Mouse (Mus musculus): ENCODE data around the gene Olfr749. TPM values are rescaled to one million over a fixed set of nuclear protein-coding genes. Genes with fewer than 3 reads are reported as not detected.
"Not testable (repeated sequence)": the region's sequence is repeated elsewhere in the genome, so short reads cannot be mapped to it uniquely, and the experiment has no call there.

The Olfr749 gene
- polyA plus RNA-seq (2015; fragmentation: Nextera tagmentation; extraction: Ambion mirVana), result not detected in 2 replicates

DNA sequence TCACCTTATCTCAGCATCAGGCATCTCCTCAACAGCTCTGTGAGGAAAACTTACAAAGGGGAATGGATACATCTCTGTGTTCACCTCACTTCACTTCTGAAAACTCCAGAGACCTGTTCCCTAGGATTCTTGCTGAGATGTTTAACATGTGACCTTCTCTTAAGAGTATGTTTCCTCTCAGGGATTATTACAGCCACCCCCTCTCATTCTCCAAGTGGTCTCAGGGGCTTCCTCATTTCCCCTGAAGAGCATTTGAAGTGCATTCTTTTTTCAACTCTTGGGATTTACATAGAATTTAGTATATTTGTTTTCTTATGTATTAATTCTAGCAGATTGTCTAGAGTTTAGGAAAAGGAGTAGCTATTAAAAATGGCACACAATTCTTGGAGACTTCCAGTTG, at the start of gene Olfr749:
Gene Olfr749 (minus strand): TSS at position 101 of the 400 bp plus-strand sequence.
- Histone ChIP-seq H3K9me3 (no peaks in the 10 kb centered on the region), H3K27me3 (no peaks in the 10 kb centered on the region), H3K27ac (replicated peaks) (no peak within 1 kb of the TSS), H3K4me3 (no peak within 1 kb of the TSS), H3K9ac (no peak within 1 kb of the TSS), H3K4me2 (no peak within 1 kb of the TSS), H3K4me1 (replicated peaks) (no peaks in the 10 kb centered on the region), H3K36me3 (no peaks in the 10 kb centered on the region)
- no peak for ATAC-seq (ENCODE audit: low read depth)

GRCm38 (mm10) chr14:50788157-50788556, 43.3 kb upstream of the Olfr749 start:
- Histone ChIP-seq H3K4me3 (no peak overlapping the region), H3K4me1 (replicated peaks) (peaks cover 13% of the 10 kb centered on the region), H3K36me3 (no peaks in the 10 kb centered on the region), H3K9me3 (no peaks in the 10 kb centered on the region), H3K27ac (replicated peaks) (no peak overlapping the region), H3K4me2 (no peak overlapping the region), H3K27me3 (no peaks in the 10 kb centered on the region), H3K9ac (no peak overlapping the region)
- WGBS, result 13% methylated on average over 2 of the region's 2 CpGs
- no peak for ATAC-seq (ENCODE audit: low read depth)

DNA sequence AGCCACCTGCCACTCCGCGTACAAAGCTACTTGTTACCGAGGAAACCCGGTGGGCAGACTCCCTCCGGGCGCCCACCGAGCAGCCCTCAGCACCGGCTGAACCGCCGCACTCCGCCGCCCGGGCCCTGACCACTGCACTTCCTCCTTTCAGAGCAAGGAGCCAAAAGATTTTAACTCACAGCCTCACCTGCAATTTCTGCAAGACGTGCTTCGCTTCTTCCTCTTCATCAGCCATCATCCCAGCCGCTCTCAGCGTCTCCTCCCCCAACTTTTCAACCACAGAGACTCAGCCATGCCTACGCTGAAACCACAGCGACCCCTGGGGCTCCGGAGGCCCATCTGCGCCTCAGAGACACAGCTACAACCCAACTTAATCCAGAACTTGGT, 40.4 kb upstream of the Olfr749 start, which contains the start of gene Ttc5:
Gene Ttc5 (minus strand): TSS at position 269 of the 387 bp plus-strand sequence.
- Histone ChIP-seq H3K4me3 (peak within 1 kb of the TSS; percentile 81), H3K9me3 (0 out of 2 replicates have a peak, but pooled peaks cover 4% of the 10 kb centered on the region), H3K4me1 (replicated peaks) (peaks cover 16% of the 10 kb centered on the region), H3K4me2 (peak within 1 kb of the TSS; percentile 61), H3K9ac (peak within 1 kb of the TSS; percentile 82), H3K36me3 (peaks cover 23% of the 10 kb centered on the region), H3K27ac (replicated peaks) (peak within 1 kb of the TSS; percentile 81), H3K27me3 (no peaks in the 10 kb centered on the region)
- under 1% methylated on average over 21 of the region's 21 CpGs for WGBS
- peak; percentile 95 for ATAC-seq (ENCODE audit: low read depth)

DNA sequence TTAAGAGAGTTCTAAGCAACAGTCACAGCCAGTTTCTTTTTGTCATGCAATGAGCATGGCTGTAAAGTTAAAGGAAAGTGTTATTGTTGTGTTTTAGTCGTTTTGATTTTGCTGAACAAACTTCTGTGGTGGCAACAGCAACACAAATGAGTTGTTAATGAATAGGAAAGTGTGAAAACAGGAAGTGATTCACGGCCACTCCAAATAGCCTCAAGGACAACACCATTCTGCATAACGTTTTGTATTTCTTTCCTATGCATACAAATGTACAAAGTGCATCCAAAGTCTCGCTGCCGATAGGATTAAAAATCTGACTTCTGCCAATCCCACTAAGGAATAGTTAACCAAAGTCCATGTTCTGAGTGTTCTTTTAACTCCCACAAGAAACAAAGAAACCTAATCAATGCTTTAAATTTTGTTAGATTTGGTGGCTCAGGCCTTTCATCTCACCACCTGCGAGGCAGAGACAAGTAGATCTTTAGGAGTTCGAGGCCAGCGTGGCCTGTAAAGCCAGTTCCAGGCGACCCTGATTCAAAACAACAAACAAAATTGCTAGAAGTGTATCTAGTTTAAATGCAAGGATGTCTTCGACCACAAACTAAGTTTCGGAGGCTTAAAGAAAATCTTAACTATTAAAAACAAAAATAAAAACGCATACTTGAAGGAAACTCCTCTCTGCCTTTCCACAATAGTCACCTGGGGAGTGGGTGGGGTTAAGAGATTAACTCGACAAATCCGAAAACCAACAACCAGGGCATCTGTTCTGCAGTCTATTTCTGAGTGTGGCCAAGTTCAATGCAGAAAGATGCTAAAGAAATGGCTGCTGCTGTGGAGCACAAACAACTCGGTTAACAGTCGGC, 39.7 kb upstream of the Olfr749 start:
- Histone ChIP-seq H3K4me1 (replicated peaks) (peaks cover 16% of the 10 kb centered on the region), H3K4me2 (peak overlapping the region; percentile 61), H3K9ac (peak overlapping the region; percentile 82), H3K4me3 (peak overlapping the region; percentile 81), H3K27ac (replicated peaks) (peak overlapping the region; percentile 81), H3K27me3 (no peaks in the 10 kb centered on the region), H3K36me3 (peaks cover 29% of the 10 kb centered on the region), H3K9me3 (0 out of 2 replicates have a peak, but pooled peaks cover 4% of the 10 kb centered on the region)
- 30% methylated on average over 15 of the region's 16 CpGs for WGBS
- no peak for ATAC-seq (ENCODE audit: low read depth)

DNA sequence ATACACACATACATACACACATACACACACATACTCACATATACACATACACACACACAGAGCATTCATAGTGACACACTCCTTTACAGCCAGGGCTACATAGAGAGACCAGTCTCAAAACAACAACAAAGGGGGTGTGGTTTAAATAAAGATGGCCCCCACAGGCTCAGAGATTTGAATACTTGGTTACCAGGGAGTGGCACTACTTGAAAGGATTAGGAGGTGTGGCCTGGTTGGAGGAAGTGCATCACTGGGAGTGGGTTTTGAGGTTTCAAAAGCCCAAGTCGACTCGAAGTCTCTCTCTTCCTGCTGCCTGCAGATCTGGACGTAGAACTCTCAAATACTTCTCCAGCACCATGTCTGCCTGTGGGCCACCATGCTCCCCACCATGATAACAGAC, 37.3 kb upstream of the Olfr749 start:
- Histone ChIP-seq H3K27ac (replicated peaks) (no peak overlapping the region), H3K36me3 (peaks cover 45% of the 10 kb centered on the region), H3K4me1 (replicated peaks) (peaks cover 16% of the 10 kb centered on the region), H3K4me3 (no peak overlapping the region), H3K4me2 (no peak overlapping the region), H3K27me3 (no peaks in the 10 kb centered on the region), H3K9ac (no peak overlapping the region), H3K9me3 (0 out of 2 replicates have a peak, but pooled peaks cover 4% of the 10 kb centered on the region)
- ATAC-seq (ENCODE audit: low read depth), result no peak
- 97% methylated on average over 3 of the region's 3 CpGs for WGBS

DNA sequence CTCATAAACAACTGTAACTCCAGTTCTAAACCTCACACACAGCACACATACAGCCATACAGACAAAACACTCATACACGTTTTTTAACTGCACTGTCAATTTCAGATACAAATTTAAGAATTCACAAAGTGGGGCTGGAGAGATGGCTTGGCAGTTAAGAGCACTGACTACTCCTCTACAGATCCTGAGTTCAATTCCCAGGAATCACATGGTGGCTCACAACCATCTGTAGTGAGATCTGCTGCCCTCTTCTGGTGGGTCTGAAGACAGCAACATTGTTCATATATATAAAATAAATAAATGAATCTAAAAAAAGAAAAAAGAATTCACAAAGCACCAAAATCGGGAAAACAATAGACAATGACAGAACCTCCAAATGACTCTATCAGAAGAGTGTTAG, 26.4 kb upstream of the Olfr749 start:
- Histone ChIP-seq H3K4me3 (no peak overlapping the region), H3K36me3 (peaks cover 96% of the 10 kb centered on the region), H3K27me3 (no peaks in the 10 kb centered on the region), H3K9me3 (no peaks in the 10 kb centered on the region), H3K27ac (replicated peaks) (no peak overlapping the region), H3K4me2 (no peak overlapping the region), H3K9ac (no peak overlapping the region), H3K4me1 (replicated peaks) (no peaks in the 10 kb centered on the region)
- ATAC-seq (ENCODE audit: low read depth), result no peak
- WGBS, result 87% methylated on average over 2 of the region's 2 CpGs

DNA sequence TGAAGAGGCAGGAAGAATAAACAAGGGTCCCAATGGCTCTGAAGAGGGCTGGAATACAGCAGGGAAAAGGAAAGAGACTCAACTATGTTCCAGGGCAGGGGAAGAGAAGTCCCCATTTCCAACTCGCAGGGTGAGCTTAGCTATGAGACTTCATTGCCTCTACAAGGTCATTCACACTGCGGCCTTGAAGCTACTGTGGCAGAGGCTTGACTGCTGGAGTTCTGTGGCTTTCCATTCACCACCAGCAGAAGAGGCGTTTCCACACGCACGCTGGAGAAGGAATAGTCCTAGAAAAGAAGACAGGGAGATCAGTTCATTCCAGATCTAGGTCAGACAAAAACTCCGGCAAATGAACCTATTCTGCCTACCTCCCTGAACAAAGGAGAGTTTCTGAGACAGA, 20.8 kb upstream of the Olfr749 start:
- H3K27ac ChIP-seq (replicated peaks), result no peak overlapping the region
- no peaks in the 10 kb centered on the region for H3K27me3 ChIP-seq
- H3K4me1 ChIP-seq (replicated peaks), result no peaks in the 10 kb centered on the region
- H3K4me3 ChIP-seq, result no peak overlapping the region
- no peak overlapping the region for H3K9ac ChIP-seq
- no peak for ATAC-seq (ENCODE audit: low read depth)
- H3K36me3 ChIP-seq, result peaks cover 75% of the 10 kb centered on the region
- H3K4me2 ChIP-seq, result no peak overlapping the region
- 91% methylated on average over 6 of the region's 6 CpGs for WGBS
- no peaks in the 10 kb centered on the region for H3K9me3 ChIP-seq

GRCm38 (mm10) chr14:50758416-50759085, 13.7 kb upstream of the Olfr749 start:
- Histone ChIP-seq H3K27me3 (no peaks in the 10 kb centered on the region), H3K4me1 (replicated peaks) (no peaks in the 10 kb centered on the region), H3K9me3 (no peaks in the 10 kb centered on the region), H3K9ac (no peak overlapping the region), H3K4me2 (no peak overlapping the region), H3K4me3 (no peak overlapping the region), H3K27ac (replicated peaks) (no peak overlapping the region), H3K36me3 (peaks cover 8% of the 10 kb centered on the region)
- WGBS, result 84% methylated on average over 5 of the region's 5 CpGs
- no peak for ATAC-seq (ENCODE audit: low read depth)

GRCm38 (mm10) chr14:50741584-50741983, 3.3 kb downstream of the Olfr749 start:
- Histone ChIP-seq H3K36me3 (no peaks in the 10 kb centered on the region), H3K4me3 (no peak overlapping the region), H3K27me3 (no peaks in the 10 kb centered on the region), H3K4me2 (no peak overlapping the region), H3K9me3 (no peaks in the 10 kb centered on the region), H3K27ac (replicated peaks) (no peak overlapping the region), H3K9ac (no peak overlapping the region), H3K4me1 (replicated peaks) (no peaks in the 10 kb centered on the region)
- ATAC-seq (ENCODE audit: low read depth), result no peak
- 72% methylated on average over 2 of the region's 2 CpGs for WGBS

DNA sequence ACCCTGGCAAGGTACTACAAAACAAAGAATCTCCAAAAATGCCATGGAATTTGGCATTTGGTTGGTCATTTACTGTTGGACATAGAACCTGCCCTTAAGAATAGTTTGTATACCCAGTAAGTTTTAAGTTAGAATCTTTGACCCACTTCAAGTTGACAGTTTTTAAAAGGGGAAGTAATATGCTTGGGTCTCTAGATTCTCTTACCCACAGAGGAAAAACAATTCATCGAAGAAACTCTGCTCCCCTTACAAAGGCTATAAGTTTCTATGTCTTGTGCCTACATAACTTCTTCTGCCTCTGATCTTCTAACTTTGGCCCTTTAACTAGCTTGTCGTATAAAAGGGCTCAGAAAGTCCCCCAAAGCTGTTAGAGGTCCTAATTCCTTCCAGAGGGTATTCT, 4.6 kb downstream of the Olfr749 start:
- Histone ChIP-seq H3K36me3 (no peaks in the 10 kb centered on the region), H3K4me1 (replicated peaks) (no peaks in the 10 kb centered on the region), H3K27me3 (no peaks in the 10 kb centered on the region), H3K9me3 (no peaks in the 10 kb centered on the region), H3K4me2 (no peak overlapping the region), H3K9ac (no peak overlapping the region), H3K27ac (replicated peaks) (no peak overlapping the region), H3K4me3 (no peak overlapping the region)
- no peak for ATAC-seq (ENCODE audit: low read depth)
- WGBS, result 82% methylated on average over 2 of the region's 2 CpGs

DNA sequence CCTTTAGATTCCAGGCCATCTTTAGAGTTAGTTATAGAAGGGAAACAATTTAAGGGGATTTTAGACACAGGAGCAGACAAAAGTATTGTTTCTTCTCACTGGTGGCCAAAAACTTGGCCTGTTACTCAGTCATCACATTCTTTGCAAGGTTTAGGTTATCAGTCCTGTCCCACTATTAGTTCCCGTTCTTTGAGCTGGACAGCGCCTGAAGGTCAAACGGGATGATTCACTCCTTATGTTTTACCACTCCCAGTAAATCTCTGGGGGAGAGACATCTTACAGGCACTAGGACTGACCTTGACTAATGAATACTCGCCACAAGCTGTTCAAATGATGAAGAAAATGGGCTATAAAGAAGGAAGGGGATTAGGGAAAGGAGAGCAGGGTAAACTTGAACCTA, 22.5 kb downstream of the Olfr749 start:
- ATAC-seq (ENCODE audit: low read depth); H3K27me3 ChIP-seq; H3K9ac ChIP-seq; H3K9me3 ChIP-seq; H3K4me2 ChIP-seq; H3K36me3 ChIP-seq; H3K4me1 ChIP-seq (replicated peaks); H3K4me3 ChIP-seq; H3K27ac ChIP-seq (replicated peaks): not testable (repeated sequence)
- WGBS, result 89% methylated on average over 3 of the region's 4 CpGs

- not testable (repeated sequence) for ATAC-seq (ENCODE audit: low read depth); H3K27ac ChIP-seq (replicated peaks); H3K9ac ChIP-seq; H3K36me3 ChIP-seq; H3K9me3 ChIP-seq; H3K4me3 ChIP-seq; H3K4me2 ChIP-seq; H3K27me3 ChIP-seq; H3K4me1 ChIP-seq (replicated peaks)
- WGBS, result 93% methylated on average over 15 of the region's 15 CpGs
Observed at GRCm38 (mm10) chr14:50719875-50720274, 25.0 kb downstream of the Olfr749 start.
